Mouse (Mus musculus) intestine, postnatal 0 days (tissue): ENCODE results near the gene Obscn. TPM values are rescaled to one million over a fixed set of nuclear protein-coding genes. Genes with fewer than 3 reads are reported as not detected.

Experiments used
- ATAC-seq: fragments of 200-750 bp; cut with Nextera tagmentation; 2 replicates; pipeline ENCODE4 v1.8.0; 2017; ENCODE audit warnings: mild to moderate bottlenecking, moderate TSS enrichment, moderate library complexity
- H3K27ac ChIP-seq: fragments of 300-500 bp; sonication (generic); 2 replicates; pipeline ENCODE4 v1.5.1; 2014; ENCODE audit warnings: mild to moderate bottlenecking, low read depth, low read length, moderate library complexity
- H3K27me3 ChIP-seq: fragments of 300-500 bp; sonication (generic); replicated peaks from 2 replicates; pipeline ENCODE4 v1.6.1; 2014; ENCODE audit warnings: low read length, mixed read lengths; ENCODE audit not compliant: control insufficient read depth, insufficient read depth
- H3K36me3 ChIP-seq: fragments of 300-500 bp; sonication (generic); 2 replicates; pipeline ENCODE4 v1.6.1; 2014; ENCODE audit warnings: mild to moderate bottlenecking, moderate library complexity; ENCODE audit not compliant: control insufficient read depth, insufficient read depth
- H3K4me1 ChIP-seq: fragments of 300-500 bp; sonication (generic); replicated peaks from 2 replicates; pipeline ENCODE4 v1.6.1; 2014; ENCODE audit warnings: antibody characterized with exemption, low read length, mixed read lengths; ENCODE audit not compliant: control insufficient read depth, insufficient read depth
- H3K4me2 ChIP-seq: fragments of 300-500 bp; sonication (generic); replicated peaks from 2 replicates; pipeline ENCODE4 v1.6.1; 2014; ENCODE audit warnings: low read depth, mild to moderate bottlenecking, moderate library complexity
- H3K4me3 ChIP-seq: fragments of 300-500 bp; sonication (generic); 2 replicates; pipeline ENCODE4 v1.5.1; 2014; ENCODE audit warnings: low read depth, low read length
- H3K9ac ChIP-seq: fragments of 300-500 bp; sonication (generic); 2 replicates; pipeline ENCODE4 v1.6.1; 2014; ENCODE audit warnings: mild to moderate bottlenecking, low read depth, low read length
- H3K9me3 ChIP-seq: fragments of 300-500 bp; sonication (generic); 2 replicates; pipeline ENCODE4 v1.6.1; 2016; ENCODE audit warnings: mixed run types; ENCODE audit not compliant: control insufficient read depth
- CTCF ChIP-seq: sonication (generic); IDR thresholded peaks from 2 replicates; pipeline ENCODE4 v1.5.1; 2016; ENCODE audit warnings: low read depth, mild to moderate bottlenecking, control low read depth, antibody characterized with exemption, moderate library complexity
- WGBS: fragments of 180-500 bp; shearing (Covaris S2); extraction: QIAGEN DNeasy Blood & Tissue Kit; methylation state at CpG from one replicate; pipeline ENCODE4 v1.1.7; 2014; 5-methylcytosine and 5-hydroxymethylcytosine counted together
- polyA plus RNA-seq: library from polyadenylated mRNA; unstranded; fragments of >200 nt; fragmentation: Nextera tagmentation; extraction: Ambion mirVana; gene quantifications from 2 replicates; pipeline ENCODE4 v1.2.1, GENCODE M21; 2015

The Obscn gene
- polyA plus RNA-seq, 1 experiment from 2014 or later, result 0.23 TPM

GRCm38 (mm10) chr11:58977150-58977549 is 159.1 kb downstream of the Obscn start:
- peaks cover 14% of the 10 kb centered on the region for H3K36me3 ChIP-seq
- peak overlapping the region; percentile 92 for H3K4me2 ChIP-seq
- H3K4me1 ChIP-seq, result peaks cover 11% of the 10 kb centered on the region
- H3K9me3 ChIP-seq, result no peaks in the 10 kb centered on the region
- H3K4me3 ChIP-seq, result peak overlapping the region; percentile 98
- under 1% methylated on average over 29 of the region's 29 CpGs for WGBS
- H3K27ac ChIP-seq, result peak overlapping the region; percentile 70
- ATAC-seq, result peak; percentile 39; the same call in 1 of the 2 replicates
- TF ChIP-seq CTCF, result no peak
- H3K27me3 ChIP-seq, result no peaks in the 10 kb centered on the region
- H3K9ac ChIP-seq, result peak overlapping the region; percentile 85

- no peak for TF ChIP-seq CTCF
- peaks cover 7% of the 10 kb centered on the region; the same call in 1 of the 2 replicates for H3K36me3 ChIP-seq
- 86% methylated on average over 3 of the region's 3 CpGs for WGBS
- no peaks in the 10 kb centered on the region for H3K9me3 ChIP-seq
- H3K4me1 ChIP-seq, result peaks cover 2% of the 10 kb centered on the region; the same call in 1 of the 2 replicates
- H3K27ac ChIP-seq, result no peak overlapping the region
- no peak overlapping the region for H3K4me3 ChIP-seq
- ATAC-seq, result no peak
- H3K9ac ChIP-seq, result no peak overlapping the region
- no peaks in the 10 kb centered on the region for H3K27me3 ChIP-seq
- H3K4me2 ChIP-seq, result no peak overlapping the region
Observed at GRCm38 (mm10) chr11:58974414-58974813, 161.8 kb downstream of the Obscn start.

- Histone ChIP-seq H3K4me1 (0 out of 2 replicates have a peak, but pooled peaks cover 3% of the 10 kb centered on the region), H3K9me3 (no peaks in the 10 kb centered on the region), H3K27ac (no peak overlapping the region), H3K9ac (no peak overlapping the region), H3K27me3 (no peaks in the 10 kb centered on the region), H3K36me3 (peaks cover 7% of the 10 kb centered on the region; the same call in 1 of the 2 replicates), H3K4me3 (no peak overlapping the region), H3K4me2 (no peak overlapping the region)
- WGBS, result 97% methylated on average over 3 of the region's 3 CpGs
- no peak for ATAC-seq
- TF ChIP-seq CTCF, result no peak
Observed at GRCm38 (mm10) chr11:58971796-58972195, 164.4 kb downstream of the Obscn start.

- Histone ChIP-seq H3K9me3 (no peaks in the 10 kb centered on the region), H3K27me3 (no peaks in the 10 kb centered on the region), H3K4me1 (0 out of 2 replicates have a peak, but pooled peaks cover 3% of the 10 kb centered on the region), H3K36me3 (peaks cover 7% of the 10 kb centered on the region; the same call in 1 of the 2 replicates), H3K4me2 (no peak overlapping the region), H3K4me3 (no peak overlapping the region), H3K27ac (no peak overlapping the region), H3K9ac (no peak overlapping the region)
- 0 out of 2 replicates have a peak, but pooled peaks have one; percentile 14 for TF ChIP-seq CTCF
- whole genome bisulfite sequencing, result 87% methylated on average over 21 of the region's 21 CpGs
- no peak for ATAC-seq
Observed at GRCm38 (mm10) chr11:58970831-58971530, 165.2 kb downstream of the Obscn start.

GRCm38 (mm10) chr11:58969659-58970058 is 166.5 kb downstream of the Obscn start:
- Histone ChIP-seq H3K9me3 (no peaks in the 10 kb centered on the region), H3K4me1 (0 out of 2 replicates have a peak, but pooled peaks cover 3% of the 10 kb centered on the region), H3K4me2 (no peak overlapping the region), H3K36me3 (peaks cover 6% of the 10 kb centered on the region; the same call in 1 of the 2 replicates), H3K27ac (0 out of 2 replicates have a peak overlapping the region, but pooled peaks have one; percentile 7), H3K4me3 (no peak overlapping the region), H3K9ac (no peak overlapping the region), H3K27me3 (no peaks in the 10 kb centered on the region)
- no peak for TF ChIP-seq CTCF
- peak; percentile 71 for ATAC-seq
- 30% methylated on average over 6 of the region's 6 CpGs for WGBS

GRCm38 (mm10) chr11:58969027-58969426 is 167.2 kb downstream of the Obscn start:
- WGBS, result 53% methylated on average over 8 of the region's 8 CpGs
- H3K9me3 ChIP-seq, result no peaks in the 10 kb centered on the region
- ATAC-seq, result no peak
- H3K9ac ChIP-seq, result no peak overlapping the region
- peaks cover 3% of the 10 kb centered on the region; the same call in 1 of the 2 replicates for H3K36me3 ChIP-seq
- H3K4me2 ChIP-seq, result no peak overlapping the region
- H3K27ac ChIP-seq, result no peak overlapping the region
- H3K27me3 ChIP-seq, result no peaks in the 10 kb centered on the region
- H3K4me1 ChIP-seq, result 0 out of 2 replicates have a peak, but pooled peaks cover 3% of the 10 kb centered on the region
- no peak for TF ChIP-seq CTCF
- H3K4me3 ChIP-seq, result no peak overlapping the region
